Mouse (Mus musculus): ENCODE results near the gene Cfap58.

The Cfap58 gene

GRCm38 (mm10) chr19:48081456-48081855 is 144.0 kb downstream of the Cfap58 start:
- DNase-seq (ENCODE audit: low spot score) = no peak

Measured in layer of hippocampus, adult 9-10 months (tissue).